7 mouse cellular contexts compared by ENCODE assay signal in genomic region chr9:58822431-58823091, GRCm38 (mm10). TPM values are rescaled to one million over a fixed set of nuclear protein-coding genes. Genes with fewer than 3 reads are reported as not detected.
DNase-seq lines count a peak whose midpoint lies in the region; ATAC-seq and TF ChIP-seq lines count a peak whose summit lies in the region.

No protein-coding gene starts in this region.

- peak overlapping the region; percentile 99 for H3K4me2 ChIP-seq in limb, embryonic 11.5 days (ENCODE audit: low read depth, severe bottlenecking)

- no peaks in the 10 kb centered on the region for H3K4me1 ChIP-seq in bone marrow macrophage, adult 2 months (ENCODE audit: control insufficient read depth, insufficient read depth, low read length)
- H3K4me1 ChIP-seq in kidney, adult 2 months (ENCODE audit: control insufficient read depth, insufficient read depth, low read length): no peaks in the 10 kb centered on the region
- H3K4me1 ChIP-seq in limb, embryonic 11.5 days (ENCODE audit: control insufficient read depth, insufficient read depth, low read length): 0 out of 2 replicates have a peak, but pooled peaks cover 13% of the 10 kb centered on the region

- H3K27me3 ChIP-seq in kidney, adult 2 months (replicated peaks; ENCODE audit: control insufficient read depth, insufficient read depth, low read length): no peaks in the 10 kb centered on the region; the same call in 1 of the 2 replicates
- peaks cover 35% of the 10 kb centered on the region for H3K27me3 ChIP-seq in limb, embryonic 11.5 days (ENCODE audit: control insufficient read depth, insufficient read depth, low read length)

- no peak overlapping the region for H3K27ac ChIP-seq in bone marrow macrophage, adult 2 months (ENCODE audit: insufficient read depth, low read depth, low read length)
- H3K27ac ChIP-seq in kidney, adult 2 months (ENCODE audit: insufficient read depth, low read depth, low read length): no peak overlapping the region
- no peak overlapping the region for H3K27ac ChIP-seq in limb, embryonic 11.5 days (replicated peaks; ENCODE audit: low read depth, low read length)

- ATAC-seq in limb, embryonic 11.5 days (ENCODE audit: insufficient number of reproducible peaks, low FRiP score, low TSS enrichment, low read depth): peak; percentile 87

- TF ChIP-seq CTCF in bone marrow macrophage, adult 2 months (IDR thresholded peaks at IDR 0.05; ENCODE audit: low read depth, low read length): no peak
- TF ChIP-seq CTCF in kidney, adult 2 months (conservative IDR thresholded peaks at IDR 0.05; ENCODE audit: insufficient read depth, insufficient read length, low read depth, low read length): no peak

- peak overlapping the region; percentile 77 for H3K9ac ChIP-seq in limb, embryonic 11.5 days (ENCODE audit: low read length)

- DNase-seq in embryo, embryonic 10.5 days (ENCODE audit: low spot score): peak; percentile 91
- DNase-seq in gastrocnemius, postnatal 14 days: peak; percentile 12
- DNase-seq in kidney, adult 2 months: peak; percentile 61
- DNase-seq in limb, embryonic 11.5 days (ENCODE audit: low spot score): peak; percentile 86
- DNase-seq in neural tube, embryonic 10.5 days (ENCODE audit: extremely low spot score, low spot score): peak; percentile 86
- peak; percentile 16 for DNase-seq in urinary bladder, postnatal 14 days (ENCODE audit: low spot score)

- intact Hi-C loops in gastrocnemius, postnatal 14 days (cut with DNase I; ENCODE audit: low total_unique reads): no loop called here

- H3K9me3 ChIP-seq in limb, embryonic 11.5 days (ENCODE audit: control insufficient read depth, low read length): no peaks in the 10 kb centered on the region

- H3K4me3 ChIP-seq in bone marrow macrophage, adult 2 months (ENCODE audit: insufficient read depth, low read length): peak overlapping the region; percentile 24
- H3K4me3 ChIP-seq in kidney, adult 2 months (ENCODE audit: insufficient read depth, low read depth, low read length): peak overlapping the region; percentile 63
- H3K4me3 ChIP-seq in limb, embryonic 11.5 days (ENCODE audit: low read depth, low read length): peak overlapping the region; percentile 75

- TF ChIP-seq POLR2A in bone marrow macrophage, adult 2 months (IDR thresholded peaks at IDR 0.05; ENCODE audit: borderline replicate concordance, low read depth, low read length): no peak
- TF ChIP-seq POLR2A in kidney, adult 2 months (IDR thresholded peaks at IDR 0.05; ENCODE audit: low read depth, low read length): no peak

- WGBS in kidney, adult 2 months: 1% methylated on average over 62 of the region's 62 CpGs
- under 1% methylated on average over 55 of the region's 62 CpGs for WGBS in limb, embryonic 11.5 days

- H3K36me3 ChIP-seq in kidney, adult 2 months (ENCODE audit: control insufficient read depth, insufficient read depth, low read length): no peaks in the 10 kb centered on the region
- no peaks in the 10 kb centered on the region for H3K36me3 ChIP-seq in limb, embryonic 11.5 days (ENCODE audit: control insufficient read depth, insufficient read depth, low read length)

RNA-seq across cellular contexts. Expression of gene Hcn4, which starts 0.7 kb away (rescaled TPM):
- polyA plus RNA-seq in bone marrow macrophage, adult 2 months (2012; ENCODE audit: insufficient read depth, insufficient read length, missing spikeins): not detected in 2 replicates
- total RNA-seq in gastrocnemius, postnatal 14 days (2021): under 1 TPM; 0.13 to 0.76 TPM
- polyA plus RNA-seq in kidney, adult 2 months (2012; rRNA removed): 0.25 and 0.30 TPM in 2 replicates
- polyA plus RNA-seq in limb, embryonic 11.5 days (2014; fragmentation: Nextera tagmentation; extraction: Ambion mirVana): 0.30 and 0.35 TPM in 2 replicates

Comparison
In these comparisons a context has a peak if more than half of its experiments do, and no peak if none do; other contexts are left out.
1. H3K4me3 ChIP-seq: peak in every context shown above with its lines; median percentile 75 in limb, embryonic 11.5 days; 63 in kidney, adult 2 months; 24 in bone marrow macrophage, adult 2 months.
2. DNase-seq: peak in every context shown above with its lines; median percentile 91 in embryo, embryonic 10.5 days; 86 in limb, embryonic 11.5 days; 86 in neural tube, embryonic 10.5 days; 61 in kidney, adult 2 months; 16 in urinary bladder, postnatal 14 days; 12 in gastrocnemius, postnatal 14 days.